Mouse (Mus musculus) G1E (cell line): ENCODE measurements around the gene Hephl1. TPM values are rescaled to one million over a fixed set of nuclear protein-coding genes. Genes with fewer than 3 reads are reported as not detected.

Experiments used
- ATAC-seq: 2 replicates; pipeline ENCODE4 v1.8.0; 2016; ENCODE audit warnings: mild to moderate bottlenecking; ENCODE audit not compliant: insufficient number of reproducible peaks, poor library complexity, low FRiP score, severe bottlenecking; ENCODE audit errors: extremely low read depth
- DNase-seq: peaks from one replicate; pipeline ENCODE4 v3.0.0; 2012; ENCODE audit warnings: low spot score
- H3K27me3 ChIP-seq: 2 replicates; pipeline ENCODE4 v1.6.1; 2012; ENCODE audit warnings: mild to moderate bottlenecking, low read length, inconsistent platforms; ENCODE audit not compliant: insufficient read depth
- H3K36me3 ChIP-seq: replicated peaks from 2 replicates; pipeline ENCODE3; 2012; ENCODE audit warnings: mild to moderate bottlenecking, inconsistent platforms
- H3K4me1 ChIP-seq: 2 replicates; pipeline ENCODE4 v1.6.1; 2012; ENCODE audit warnings: low read depth, low read length, inconsistent platforms, mixed read lengths; ENCODE audit not compliant: insufficient read depth
- H3K4me3 ChIP-seq: 2 replicates; pipeline ENCODE4 v1.5.1; 2012; ENCODE audit warnings: low read depth, mild to moderate bottlenecking, inconsistent platforms, low read length, moderate library complexity, mixed read lengths
- H3K9me3 ChIP-seq: replicated peaks from 2 replicates; pipeline ENCODE4 v1.6.1; 2012; ENCODE audit warnings: inconsistent platforms
- CTCF ChIP-seq: IDR thresholded peaks from 2 replicates; pipeline ENCODE4 v1.5.1; 2012; ENCODE audit warnings: low read depth, low read length, inconsistent platforms, mixed read lengths
- GATA1 ChIP-seq: IDR thresholded peaks from 2 replicates; pipeline ENCODE4 v1.6.1; 2012; ENCODE audit warnings: borderline replicate concordance, low read length, inconsistent platforms, mixed read lengths
- GATA2 ChIP-seq: IDR thresholded peaks from 2 replicates; pipeline ENCODE4 v1.6.1; 2012; ENCODE audit warnings: low read depth, low read length, inconsistent platforms, borderline replicate concordance
- POLR2AphosphoS5 ChIP-seq: IDR thresholded peaks from 2 replicates; pipeline ENCODE4 v1.6.1; 2012; ENCODE audit warnings: low read depth, low read length, inconsistent platforms; ENCODE audit not compliant: insufficient replicate concordance
- TAL1 ChIP-seq: conservative IDR thresholded peaks from 2 replicates; pipeline ENCODE4 v1.6.1; 2012; ENCODE audit warnings: low read depth, low read length, inconsistent platforms, mixed read lengths
- polyA plus RNA-seq: library from polyadenylated mRNA; stranded (reverse); fragments of >175 nt; gene quantifications from 2 replicates; pipeline ENCODE4 v1.2.3, GENCODE M21; 2012
- total RNA-seq, 2 experiments: library from RNA; stranded (forward) in 1 of 2; stranded (reverse) in 1 of 2; fragments of 200-1000 nt in 1 of 2; fragments of >200 nt in 1 of 2; fragmentation: Nextera tagmentation in 1 of 2; gene quantifications; 2 replicates each; pipeline ENCODE4 v1.2.3; 2014 to 2017

The Hephl1 gene
- total and polyA plus RNA-seq, 3 experiments, result 0.05 TPM; not detected in 2

DNA sequence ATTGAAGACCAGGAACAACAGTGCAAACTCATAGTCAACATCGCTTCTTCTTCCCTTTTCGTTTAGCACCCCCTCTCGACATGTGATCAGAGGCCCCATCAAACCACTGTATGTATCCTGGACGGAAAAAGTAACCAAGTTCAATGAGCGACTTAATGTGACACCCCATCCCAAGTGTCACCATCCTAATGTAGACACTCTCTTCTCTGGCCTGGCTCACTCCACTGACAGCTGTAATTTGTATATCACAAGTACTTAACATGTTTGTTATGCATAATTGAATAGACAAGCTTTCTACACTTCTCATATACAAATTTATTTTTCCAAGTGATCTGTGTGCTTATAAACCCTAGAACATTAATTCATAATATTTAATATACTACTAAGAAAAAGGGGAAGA, 51.1 kb downstream of the Hephl1 start:
- H3K4me1 ChIP-seq, result no peaks in the 10 kb centered on the region

DNA sequence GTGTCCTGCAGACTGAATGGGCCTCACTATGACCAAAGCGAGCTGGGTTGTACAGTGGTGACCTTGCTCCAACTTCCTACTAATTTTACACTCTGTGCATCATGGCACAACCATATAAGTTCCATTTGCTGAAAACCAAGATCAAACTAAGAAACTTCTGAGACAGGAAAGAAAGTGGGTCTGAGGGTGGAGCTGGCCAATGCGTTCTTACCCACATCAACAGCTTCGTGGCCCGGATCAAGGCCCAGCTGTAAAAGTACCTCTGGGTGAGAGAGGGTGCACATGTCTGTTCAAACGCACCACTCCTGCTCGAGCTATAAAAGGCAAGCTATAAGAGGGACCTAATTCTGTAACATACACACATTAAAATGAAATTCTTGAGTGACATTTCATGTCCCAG, 51.9 kb downstream of the Hephl1 start:
- H3K4me3 ChIP-seq, result no peak overlapping the region
- TF ChIP-seq GATA2 (no peak), CTCF (no peak), GATA1 (no peak), TAL1 (no peak), POLR2AphosphoS5 (no peak)
- H3K4me1 ChIP-seq, result no peaks in the 10 kb centered on the region
- H3K9me3 ChIP-seq, result no peaks in the 10 kb centered on the region
- no peaks in the 10 kb centered on the region for H3K36me3 ChIP-seq
- DNase-seq, result no peak
- no peaks in the 10 kb centered on the region for H3K27me3 ChIP-seq
- no peak for ATAC-seq

More for the DNA sequence above, 51.1 kb downstream of the Hephl1 start:
- DNase-seq, result no peak
- Histone ChIP-seq H3K9me3 (no peaks in the 10 kb centered on the region), H3K27me3 (no peaks in the 10 kb centered on the region), H3K36me3 (no peaks in the 10 kb centered on the region), H3K4me3 (no peak overlapping the region)
- ATAC-seq, result no peak
- TF ChIP-seq GATA2 (no peak), TAL1 (no peak), GATA1 (no peak), POLR2AphosphoS5 (no peak)

DNA sequence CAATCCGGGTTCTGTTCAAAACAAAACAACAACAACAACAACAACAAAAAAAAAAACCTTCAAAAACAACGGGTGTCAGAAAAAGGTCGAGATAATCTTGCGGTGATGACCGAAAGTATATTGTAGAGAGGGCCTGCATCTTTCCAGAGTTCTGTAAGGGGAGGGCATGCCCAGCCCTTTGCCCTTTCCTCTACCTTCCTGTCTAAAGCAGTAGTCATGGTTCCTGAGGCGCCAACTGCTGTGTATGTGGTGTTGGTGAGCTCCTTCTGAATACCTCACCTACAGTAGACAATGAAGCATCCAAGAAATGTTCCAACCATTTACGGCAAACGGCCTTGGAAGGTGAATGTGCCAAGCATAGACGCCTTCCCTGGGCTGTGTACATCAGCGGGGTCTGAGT, 66.2 kb downstream of the Hephl1 start:
- Histone ChIP-seq H3K36me3 (no peaks in the 10 kb centered on the region), H3K4me1 (no peaks in the 10 kb centered on the region), H3K4me3 (no peak overlapping the region), H3K27me3 (no peaks in the 10 kb centered on the region; the same call in 1 of the 2 replicates), H3K9me3 (no peaks in the 10 kb centered on the region)
- TF ChIP-seq POLR2AphosphoS5 (no peak), TAL1 (no peak), CTCF (no peak), GATA2 (no peak), GATA1 (no peak)
- ATAC-seq (no peak), DNase-seq (no peak)

DNA sequence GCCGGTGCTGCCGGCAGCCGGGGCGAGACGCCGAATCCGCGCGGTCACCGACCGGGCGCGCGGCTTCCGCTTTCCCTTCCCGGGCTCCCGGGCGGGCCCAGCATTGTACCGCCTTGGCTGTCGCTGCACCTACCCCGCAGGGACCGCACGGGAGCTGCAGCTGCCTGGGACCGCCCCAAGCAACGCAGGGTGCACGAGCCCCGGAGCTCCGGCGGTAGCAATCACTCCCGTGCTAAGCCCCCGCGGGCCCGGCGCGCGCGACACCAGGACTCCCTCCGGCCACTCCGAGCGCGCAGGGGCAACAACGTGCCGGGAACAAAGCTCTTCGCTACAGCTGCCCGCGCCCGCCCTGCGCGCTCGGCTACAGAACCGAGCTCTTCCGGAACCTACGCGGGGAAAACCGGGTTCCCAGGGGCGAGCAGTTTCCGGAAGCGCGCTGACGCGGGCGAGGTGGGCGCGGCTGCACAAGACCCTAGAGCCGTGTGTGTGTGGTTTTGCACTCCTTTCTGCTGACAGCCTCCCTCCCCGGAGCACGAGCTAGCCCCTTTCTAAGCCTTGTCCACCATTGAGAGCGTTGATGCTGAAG, 66.7 kb downstream of the Hephl1 start, which contains the start of gene Panx1:
Panx1 (minus strand) TSS at position 395 of the 586 bp plus-strand sequence.
- Histone ChIP-seq H3K4me1 (no peaks in the 10 kb centered on the region), H3K9me3 (no peaks in the 10 kb centered on the region), H3K27me3 (no peaks in the 10 kb centered on the region; the same call in 1 of the 2 replicates), H3K36me3 (no peaks in the 10 kb centered on the region), H3K4me3 (no peak within 1 kb of the TSS)
- TF ChIP-seq GATA1, result no peak
- ATAC-seq (no peak), DNase-seq (no peak)

DNA sequence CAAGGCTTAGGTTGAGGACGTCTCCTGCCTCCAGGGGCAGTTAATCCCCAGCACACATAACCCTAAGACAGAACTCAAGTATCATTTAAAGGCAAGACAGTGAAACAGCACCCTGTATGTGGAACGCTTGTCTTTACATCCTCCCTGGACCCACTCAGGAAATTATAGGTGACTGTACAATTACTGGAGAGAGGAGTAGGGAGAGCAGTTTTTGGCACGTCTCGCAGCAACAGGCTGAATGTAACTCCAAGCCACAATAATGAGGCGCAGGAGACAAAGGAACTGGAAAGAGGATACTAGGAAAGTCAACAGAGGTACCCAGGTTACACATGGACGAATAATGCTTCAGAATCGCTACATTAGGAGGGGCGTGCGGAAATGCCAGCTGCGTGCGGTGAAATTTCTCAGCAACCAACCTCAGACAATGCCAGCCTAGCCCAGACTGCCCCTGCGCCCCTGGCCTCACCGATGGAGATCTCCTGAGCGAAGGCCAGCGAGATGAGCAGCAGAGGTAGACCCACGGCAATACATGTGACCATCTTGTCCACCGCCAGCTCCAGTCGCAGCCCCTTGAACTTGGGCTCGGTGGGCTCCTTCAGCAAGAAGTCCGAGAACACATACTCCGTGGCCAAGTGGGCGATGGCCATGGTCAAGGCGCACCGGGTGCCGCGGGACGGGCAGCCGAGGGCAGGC, 67.4 kb downstream of the Hephl1 start:
- TF ChIP-seq GATA1, result no peak
- TF ChIP-seq TAL1, result no peak
- no peak for TF ChIP-seq GATA2
- TF ChIP-seq CTCF, result no peak
- TF ChIP-seq POLR2AphosphoS5, result no peak

DNA sequence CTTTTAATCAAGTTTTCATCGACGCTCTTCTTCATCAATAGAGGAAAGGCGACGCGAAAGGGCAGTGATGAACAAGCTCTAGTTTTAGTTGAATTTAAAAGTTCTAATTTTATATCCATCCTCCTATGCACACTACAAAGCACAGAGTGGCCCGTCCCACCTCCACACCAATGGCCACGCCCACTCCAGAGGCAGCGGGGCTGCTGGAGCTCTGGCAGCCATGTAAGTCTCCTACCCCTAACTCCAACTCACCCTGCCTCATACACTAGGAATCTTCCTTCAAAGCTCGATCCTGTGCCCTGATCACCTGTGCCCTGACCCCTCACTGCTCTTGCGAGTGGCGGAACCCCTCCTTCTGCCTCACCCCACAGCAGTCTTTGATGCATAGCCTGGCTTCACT, 70.4 kb downstream of the Hephl1 start:
- ATAC-seq (no peak), DNase-seq (no peak)
- no peaks in the 10 kb centered on the region; the same call in 1 of the 2 replicates for H3K27me3 ChIP-seq
- H3K4me3 ChIP-seq, result no peak overlapping the region
- H3K9me3 ChIP-seq, result no peaks in the 10 kb centered on the region
- no peaks in the 10 kb centered on the region for H3K36me3 ChIP-seq
- no peaks in the 10 kb centered on the region for H3K4me1 ChIP-seq
- TF ChIP-seq GATA2 (no peak), GATA1 (no peak), CTCF (no peak), POLR2AphosphoS5 (no peak), TAL1 (no peak)

More for the DNA sequence above, 67.4 kb downstream of the Hephl1 start:
- no peaks in the 10 kb centered on the region for H3K36me3 ChIP-seq
- DNase-seq, result no peak
- no peak overlapping the region for H3K4me3 ChIP-seq
- ATAC-seq, result no peak
- no peaks in the 10 kb centered on the region for H3K9me3 ChIP-seq
- H3K27me3 ChIP-seq, result no peaks in the 10 kb centered on the region; the same call in 1 of the 2 replicates
- no peaks in the 10 kb centered on the region for H3K4me1 ChIP-seq
